Mouse (Mus musculus) limb, embryonic 15.5 days (tissue): ENCODE data around the gene Grb7. TPM values are rescaled to one million over a fixed set of nuclear protein-coding genes. Genes with fewer than 3 reads are reported as not detected.

ENCODE experiments used
- ATAC-seq: fragments of 200-750 bp; cut with Nextera tagmentation; 2 replicates; pipeline ENCODE4 v1.8.0; 2017; ENCODE audit warnings: low read depth, moderate TSS enrichment; ENCODE audit not compliant: insufficient number of reproducible peaks, low FRiP score, low TSS enrichment
- H3K27ac ChIP-seq: fragments of 300-500 bp; sonication (generic); 2 replicates; pipeline ENCODE4 v1.5.1; 2015; ENCODE audit warnings: moderate library complexity, mild to moderate bottlenecking, inconsistent platforms
- H3K27me3 ChIP-seq: fragments of 300-500 bp; sonication (generic); 2 replicates; pipeline ENCODE4 v1.6.1; 2015; ENCODE audit warnings: inconsistent platforms
- H3K36me3 ChIP-seq: fragments of 300-500 bp; sonication (generic); 2 replicates; pipeline ENCODE4 v1.6.1; 2015; ENCODE audit warnings: inconsistent platforms
- H3K4me1 ChIP-seq: fragments of 300-500 bp; sonication (generic); 2 replicates; pipeline ENCODE4 v1.6.1; 2015; ENCODE audit warnings: inconsistent platforms
- H3K4me2 ChIP-seq: fragments of 300-500 bp; sonication (generic); 2 replicates; pipeline ENCODE4 v1.6.1; 2015; ENCODE audit warnings: mild to moderate bottlenecking, inconsistent platforms
- H3K4me3 ChIP-seq: fragments of 300-500 bp; sonication (generic); 2 replicates; pipeline ENCODE4 v1.5.1; 2015; ENCODE audit warnings: mild to moderate bottlenecking, inconsistent platforms
- H3K9ac ChIP-seq: fragments of 300-500 bp; sonication (generic); 2 replicates; pipeline ENCODE4 v1.6.1; 2015; ENCODE audit warnings: inconsistent platforms
- H3K9me3 ChIP-seq: fragments of 300-500 bp; sonication (generic); 2 replicates; pipeline ENCODE4 v1.6.1; 2016; ENCODE audit warnings: inconsistent platforms
- WGBS: fragments of 180-500 bp; shearing (Covaris S2); methylation state at CpG from one replicate; pipeline ENCODE4 v1.1.7; 2015; 5-methylcytosine and 5-hydroxymethylcytosine counted together
- polyA plus RNA-seq: library from polyadenylated mRNA; unstranded; fragments of >200 nt; fragmentation: Nextera tagmentation; extraction: Ambion mirVana; gene quantifications from 2 replicates; pipeline ENCODE4 v1.2.1, GENCODE M21; 2015

Gene Grb7
- polyA plus RNA-seq, 1 experiment from 2014 or later: 10.5 TPM

- Histone ChIP-seq H3K27ac (no peak overlapping the region), H3K9me3 (no peaks in the 10 kb centered on the region), H3K4me2 (no peak overlapping the region), H3K4me1 (peaks cover 14% of the 10 kb centered on the region), H3K36me3 (no peaks in the 10 kb centered on the region), H3K9ac (no peak overlapping the region), H3K27me3 (peaks cover 31% of the 10 kb centered on the region), H3K4me3 (no peak overlapping the region)
- ATAC-seq: no peak
- WGBS: 15% methylated on average over 11 of the region's 11 CpGs
Measured at GRCm38 (mm10) chr11:98459071-98459741, 13.0 kb downstream of the Grb7 start.

GRCm38 (mm10) chr11:98459860-98460259 lies 13.7 kb downstream of the Grb7 start:
- no peak overlapping the region for H3K4me2 ChIP-seq
- H3K9me3 ChIP-seq: no peaks in the 10 kb centered on the region
- H3K36me3 ChIP-seq: no peaks in the 10 kb centered on the region
- H3K4me1 ChIP-seq: peaks cover 14% of the 10 kb centered on the region
- peaks cover 31% of the 10 kb centered on the region for H3K27me3 ChIP-seq
- no peak overlapping the region for H3K4me3 ChIP-seq
- H3K9ac ChIP-seq: no peak overlapping the region
- 81% methylated on average over 9 of the region's 9 CpGs for WGBS
- ATAC-seq: no peak
- no peak overlapping the region for H3K27ac ChIP-seq

GRCm38 (mm10) chr11:98461109-98461720 lies 15.0 kb downstream of the Grb7 start:
- H3K4me1 ChIP-seq: peaks cover 14% of the 10 kb centered on the region
- no peak overlapping the region for H3K9ac ChIP-seq
- no peaks in the 10 kb centered on the region for H3K9me3 ChIP-seq
- H3K4me2 ChIP-seq: no peak overlapping the region
- H3K36me3 ChIP-seq: no peaks in the 10 kb centered on the region
- ATAC-seq: no peak
- H3K27me3 ChIP-seq: peaks cover 31% of the 10 kb centered on the region
- no peak overlapping the region for H3K4me3 ChIP-seq
- H3K27ac ChIP-seq: no peak overlapping the region
- 35% methylated on average over 6 of the region's 6 CpGs for WGBS

GRCm38 (mm10) chr11:98462255-98462654 lies 16.1 kb downstream of the Grb7 start:
- Histone ChIP-seq H3K4me2 (no peak overlapping the region), H3K9me3 (no peaks in the 10 kb centered on the region), H3K4me3 (no peak overlapping the region), H3K27me3 (peaks cover 31% of the 10 kb centered on the region), H3K36me3 (no peaks in the 10 kb centered on the region), H3K9ac (no peak overlapping the region), H3K4me1 (peaks cover 10% of the 10 kb centered on the region), H3K27ac (no peak overlapping the region)
- 93% methylated on average over 6 of the region's 6 CpGs for WGBS
- no peak for ATAC-seq

- no peak overlapping the region for H3K4me2 ChIP-seq
- ATAC-seq: no peak
- H3K27me3 ChIP-seq: peaks cover 18% of the 10 kb centered on the region
- no peaks in the 10 kb centered on the region for H3K9me3 ChIP-seq
- H3K36me3 ChIP-seq: no peaks in the 10 kb centered on the region
- H3K4me1 ChIP-seq: no peaks in the 10 kb centered on the region
- WGBS: 91% methylated on average over 9 of the region's 9 CpGs
- H3K4me3 ChIP-seq: no peak overlapping the region
- H3K27ac ChIP-seq: no peak overlapping the region
- H3K9ac ChIP-seq: no peak overlapping the region
Measured at GRCm38 (mm10) chr11:98463911-98464310, 17.7 kb downstream of the Grb7 start.

GRCm38 (mm10) chr11:98464516-98464915 lies 18.3 kb downstream of the Grb7 start:
- Histone ChIP-seq H3K36me3 (no peaks in the 10 kb centered on the region), H3K27ac (no peak overlapping the region), H3K4me3 (no peak overlapping the region), H3K9ac (no peak overlapping the region), H3K4me2 (no peak overlapping the region), H3K4me1 (no peaks in the 10 kb centered on the region), H3K9me3 (no peaks in the 10 kb centered on the region), H3K27me3 (peaks cover 13% of the 10 kb centered on the region)
- ATAC-seq: no peak
- WGBS: 78% methylated on average over 4 of the region's 6 CpGs

- ATAC-seq: no peak
- 57% methylated on average over 22 of the region's 22 CpGs for WGBS
- Histone ChIP-seq H3K4me2 (no peak overlapping the region), H3K4me3 (no peak overlapping the region), H3K36me3 (no peaks in the 10 kb centered on the region), H3K27me3 (no peaks in the 10 kb centered on the region; the same call in 1 of the 2 replicates), H3K27ac (no peak overlapping the region), H3K9ac (no peak overlapping the region), H3K4me1 (no peaks in the 10 kb centered on the region; the same call in 1 of the 2 replicates), H3K9me3 (no peaks in the 10 kb centered on the region)
Measured at GRCm38 (mm10) chr11:98469761-98470714, 23.8 kb downstream of the Grb7 start.

GRCm38 (mm10) chr11:98470795-98471194 lies 24.6 kb downstream of the Grb7 start:
- Histone ChIP-seq H3K4me3 (no peak overlapping the region), H3K9me3 (no peaks in the 10 kb centered on the region), H3K9ac (no peak overlapping the region), H3K4me2 (no peak overlapping the region), H3K27me3 (no peaks in the 10 kb centered on the region), H3K27ac (no peak overlapping the region), H3K36me3 (no peaks in the 10 kb centered on the region), H3K4me1 (no peaks in the 10 kb centered on the region; the same call in 1 of the 2 replicates)
- no peak for ATAC-seq
- 75% methylated on average over 6 of the region's 6 CpGs for WGBS

GRCm38 (mm10) chr11:98472696-98473095 lies 26.5 kb downstream of the Grb7 start:
- Histone ChIP-seq H3K27ac (no peak overlapping the region), H3K4me1 (no peaks in the 10 kb centered on the region; the same call in 1 of the 2 replicates), H3K4me3 (no peak overlapping the region), H3K4me2 (no peak overlapping the region), H3K27me3 (no peaks in the 10 kb centered on the region), H3K36me3 (no peaks in the 10 kb centered on the region), H3K9me3 (no peaks in the 10 kb centered on the region), H3K9ac (no peak overlapping the region)
- no peak for ATAC-seq
- WGBS: 72% methylated on average over 4 of the region's 4 CpGs

- ATAC-seq: no peak
- H3K4me3 ChIP-seq: no peak overlapping the region
- no peak overlapping the region for H3K27ac ChIP-seq
- H3K36me3 ChIP-seq: no peaks in the 10 kb centered on the region
- no peak overlapping the region for H3K4me2 ChIP-seq
- H3K9ac ChIP-seq: no peak overlapping the region
- H3K4me1 ChIP-seq: no peaks in the 10 kb centered on the region; the same call in 1 of the 2 replicates
- no peaks in the 10 kb centered on the region for H3K9me3 ChIP-seq
- WGBS: 49% methylated on average over 8 of the region's 8 CpGs
- no peaks in the 10 kb centered on the region for H3K27me3 ChIP-seq
Measured at GRCm38 (mm10) chr11:98473916-98474479, 27.8 kb downstream of the Grb7 start.

- WGBS: 86% methylated on average over 11 of the region's 11 CpGs
- H3K4me3 ChIP-seq: no peak overlapping the region
- ATAC-seq: no peak
Measured at GRCm38 (mm10) chr11:98474967-98475366, 28.8 kb downstream of the Grb7 start.

More at GRCm38 (mm10) chr11:98474967-98475366, 28.8 kb downstream of the Grb7 start:
- no peaks in the 10 kb centered on the region for H3K9me3 ChIP-seq
- no peak overlapping the region for H3K9ac ChIP-seq
- no peak overlapping the region for H3K4me2 ChIP-seq
- no peaks in the 10 kb centered on the region; the same call in 1 of the 2 replicates for H3K4me1 ChIP-seq
- no peaks in the 10 kb centered on the region for H3K27me3 ChIP-seq
- no peak overlapping the region for H3K27ac ChIP-seq
- no peaks in the 10 kb centered on the region for H3K36me3 ChIP-seq
